Mouse (Mus musculus) forebrain, embryonic 16.5 days (tissue): ENCODE measurements around the gene Bmp8a. TPM values are rescaled to one million over a fixed set of nuclear protein-coding genes. Genes with fewer than 3 reads are reported as not detected.

Experiments used
- ATAC-seq: fragments of 200-750 bp; cut with Nextera tagmentation; 2 replicates; pipeline ENCODE4 v1.8.0; 2017; ENCODE audit warnings: mild to moderate bottlenecking, moderate library complexity
- H3K27ac ChIP-seq: fragments of 300-500 bp; sonication (generic); 2 replicates; pipeline ENCODE4 v1.5.1; 2014; ENCODE audit warnings: low read length, control low read depth
- H3K27me3 ChIP-seq: fragments of 300-500 bp; sonication (generic); replicated peaks from 2 replicates; pipeline ENCODE4 v1.6.1; 2014; ENCODE audit warnings: low read length; ENCODE audit not compliant: control insufficient read depth, insufficient read depth
- H3K36me3 ChIP-seq: fragments of 300-500 bp; sonication (generic); 2 replicates; pipeline ENCODE4 v1.6.1; 2014; ENCODE audit not compliant: control insufficient read depth, insufficient read depth
- H3K4me1 ChIP-seq: fragments of 300-500 bp; sonication (generic); replicated peaks from 2 replicates; pipeline ENCODE4 v1.6.1; 2014; ENCODE audit warnings: low read length; ENCODE audit not compliant: control insufficient read depth, insufficient read depth
- H3K4me2 ChIP-seq: fragments of 300-500 bp; sonication (generic); 2 replicates; pipeline ENCODE4 v1.6.1; 2014; ENCODE audit warnings: mild to moderate bottlenecking, low read length, control low read depth
- H3K4me3 ChIP-seq: fragments of 300-500 bp; sonication (generic); replicated peaks from 2 replicates; pipeline ENCODE4 v1.5.1; 2014; ENCODE audit warnings: mild to moderate bottlenecking, low read length, control low read depth
- H3K9ac ChIP-seq: fragments of 300-500 bp; sonication (generic); replicated peaks from 2 replicates; pipeline ENCODE4 v1.6.1; 2014; ENCODE audit warnings: low read depth, low read length, control low read depth
- H3K9me3 ChIP-seq: fragments of 300-500 bp; sonication (generic); 2 replicates; pipeline ENCODE4 v1.6.1; 2016; ENCODE audit warnings: low read length; ENCODE audit not compliant: control insufficient read depth
- WGBS: fragments of 180-500 bp; shearing (Covaris S2); extraction: QIAGEN DNeasy Blood & Tissue Kit; methylation state at CpG from one replicate; pipeline ENCODE4 v1.1.7; 2014; 5-methylcytosine and 5-hydroxymethylcytosine counted together
- polyA plus RNA-seq: library from polyadenylated mRNA; unstranded; fragments of >200 nt; fragmentation: Nextera tagmentation; extraction: Ambion mirVana; gene quantifications from 2 replicates; pipeline ENCODE4 v1.2.1, GENCODE M21; 2015

The Bmp8a gene
- polyA plus RNA-seq, 1 experiment from 2014 or later = 0.11 TPM

GRCm38 (mm10) chr4:123314497-123314896 is 28.6 kb downstream of the Bmp8a start:
- Histone ChIP-seq H3K4me1 (no peaks in the 10 kb centered on the region), H3K27me3 (no peaks in the 10 kb centered on the region), H3K4me2 (no peak overlapping the region), H3K27ac (no peak overlapping the region), H3K36me3 (no peaks in the 10 kb centered on the region), H3K9ac (no peak overlapping the region), H3K9me3 (no peaks in the 10 kb centered on the region), H3K4me3 (no peak overlapping the region)
- WGBS = 93% methylated on average over 3 of the region's 3 CpGs
- ATAC-seq = no peak

GRCm38 (mm10) chr4:123313010-123313409 is 30.0 kb downstream of the Bmp8a start:
- ATAC-seq = no peak
- Histone ChIP-seq H3K27ac (no peak overlapping the region), H3K9ac (no peak overlapping the region), H3K9me3 (no peaks in the 10 kb centered on the region), H3K4me2 (no peak overlapping the region), H3K27me3 (no peaks in the 10 kb centered on the region), H3K36me3 (no peaks in the 10 kb centered on the region), H3K4me3 (no peak overlapping the region), H3K4me1 (no peaks in the 10 kb centered on the region)
- WGBS = 92% methylated on average over 6 of the region's 6 CpGs

GRCm38 (mm10) chr4:123311845-123312244 is 31.2 kb downstream of the Bmp8a start:
- Histone ChIP-seq H3K4me3 (no peak overlapping the region), H3K4me1 (no peaks in the 10 kb centered on the region), H3K27me3 (no peaks in the 10 kb centered on the region), H3K36me3 (no peaks in the 10 kb centered on the region), H3K4me2 (no peak overlapping the region), H3K9me3 (no peaks in the 10 kb centered on the region), H3K9ac (no peak overlapping the region), H3K27ac (no peak overlapping the region)
- ATAC-seq = no peak
- WGBS = 84% methylated on average over 7 of the region's 7 CpGs

- Histone ChIP-seq H3K4me3 (no peak overlapping the region), H3K9me3 (no peaks in the 10 kb centered on the region), H3K9ac (no peak overlapping the region), H3K27me3 (no peaks in the 10 kb centered on the region), H3K36me3 (peaks cover 3% of the 10 kb centered on the region; the same call in 1 of the 2 replicates), H3K27ac (no peak overlapping the region), H3K4me1 (no peaks in the 10 kb centered on the region), H3K4me2 (no peak overlapping the region)
- ATAC-seq = no peak
- 59% methylated on average over 3 of the region's 3 CpGs for WGBS
Observed at GRCm38 (mm10) chr4:123308292-123308691, 34.8 kb downstream of the Bmp8a start.

- 90% methylated on average over 10 of the region's 10 CpGs for WGBS
Observed at GRCm38 (mm10) chr4:123306999-123307398, 36.1 kb downstream of the Bmp8a start.

GRCm38 (mm10) chr4:123305789-123306188 is 37.3 kb downstream of the Bmp8a start:
- WGBS = 33% methylated on average over 3 of the region's 3 CpGs
- Histone ChIP-seq H3K27me3 (no peaks in the 10 kb centered on the region), H3K4me1 (no peaks in the 10 kb centered on the region), H3K27ac (no peak overlapping the region), H3K36me3 (peaks cover 15% of the 10 kb centered on the region), H3K4me3 (no peak overlapping the region), H3K9ac (no peak overlapping the region), H3K9me3 (no peaks in the 10 kb centered on the region), H3K4me2 (no peak overlapping the region)
- no peak for ATAC-seq

More at GRCm38 (mm10) chr4:123306999-123307398, 36.1 kb downstream of the Bmp8a start:
- H3K4me3 ChIP-seq = no peak overlapping the region
- no peaks in the 10 kb centered on the region for H3K4me1 ChIP-seq
- H3K9me3 ChIP-seq = no peaks in the 10 kb centered on the region
- no peak for ATAC-seq
- no peaks in the 10 kb centered on the region for H3K27me3 ChIP-seq
- H3K4me2 ChIP-seq = no peak overlapping the region
- peaks cover 15% of the 10 kb centered on the region for H3K36me3 ChIP-seq
- H3K9ac ChIP-seq = no peak overlapping the region
- no peak overlapping the region for H3K27ac ChIP-seq

- H3K27me3 ChIP-seq = no peaks in the 10 kb centered on the region
- ATAC-seq = no peak
- H3K36me3 ChIP-seq = peaks cover 45% of the 10 kb centered on the region
- no peaks in the 10 kb centered on the region for H3K9me3 ChIP-seq
- no peak overlapping the region for H3K4me3 ChIP-seq
- no peak overlapping the region for H3K4me2 ChIP-seq
- no peaks in the 10 kb centered on the region for H3K4me1 ChIP-seq
- 90% methylated on average over 11 of the region's 11 CpGs for WGBS
- H3K27ac ChIP-seq = no peak overlapping the region
- no peak overlapping the region for H3K9ac ChIP-seq
Observed at GRCm38 (mm10) chr4:123298980-123299670, 43.9 kb downstream of the Bmp8a start.

GRCm38 (mm10) chr4:123298226-123298625 is 44.8 kb downstream of the Bmp8a start:
- WGBS = 89% methylated on average over 4 of the region's 4 CpGs
- H3K9me3 ChIP-seq = no peaks in the 10 kb centered on the region
- no peak overlapping the region for H3K9ac ChIP-seq
- H3K27ac ChIP-seq = no peak overlapping the region
- H3K4me2 ChIP-seq = no peak overlapping the region
- no peak for ATAC-seq
- H3K4me1 ChIP-seq = no peaks in the 10 kb centered on the region
- H3K36me3 ChIP-seq = peaks cover 47% of the 10 kb centered on the region
- no peak overlapping the region for H3K4me3 ChIP-seq
- no peaks in the 10 kb centered on the region for H3K27me3 ChIP-seq

- peaks cover 44% of the 10 kb centered on the region for H3K36me3 ChIP-seq
- no peak overlapping the region for H3K27ac ChIP-seq
- H3K4me1 ChIP-seq = no peaks in the 10 kb centered on the region
- H3K9ac ChIP-seq = no peak overlapping the region
- no peak overlapping the region for H3K4me3 ChIP-seq
- WGBS = 90% methylated on average over 22 of the region's 22 CpGs
- H3K27me3 ChIP-seq = no peaks in the 10 kb centered on the region
- H3K9me3 ChIP-seq = no peaks in the 10 kb centered on the region
- H3K4me2 ChIP-seq = no peak overlapping the region
- ATAC-seq = no peak
Observed at GRCm38 (mm10) chr4:123297195-123297960, 45.7 kb downstream of the Bmp8a start.
